Mouse (Mus musculus): ENCODE measurements around the gene Itga9.

DNA sequence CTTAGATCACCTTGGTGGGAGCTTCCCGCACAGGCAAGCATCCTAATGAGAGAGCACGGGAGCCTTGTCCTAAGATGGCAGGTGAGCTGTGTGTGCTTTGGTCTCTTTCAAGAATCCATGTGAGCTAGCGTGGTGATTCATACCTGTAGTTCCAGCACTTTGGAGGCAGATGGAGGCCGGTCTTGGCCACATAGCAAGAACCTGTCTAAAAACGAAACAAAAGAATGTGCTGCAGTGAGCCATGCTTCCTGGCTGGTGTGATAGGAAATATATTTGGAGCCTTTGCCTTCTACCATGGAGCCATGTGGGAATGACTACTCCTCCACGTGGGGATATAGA lies 275.4 kb downstream of the Itga9 start:
- TF ChIP-seq CTCF (IDR thresholded peaks at IDR 0.05; ENCODE audit: insufficient read depth, low read depth, low read length) (no peak), POLR2A (IDR thresholded peaks at IDR 0.05; ENCODE audit: insufficient read depth, low read depth, low read length) (no peak)

Measured in olfactory bulb, adult 2 months (tissue).